22 mouse cellular contexts compared by ENCODE assay signal in genomic region chr3:133763721-133764120, GRCm38 (mm10).
DNase-seq lines count a peak whose midpoint lies in the region; ATAC-seq and TF ChIP-seq lines count a peak whose summit lies in the region.
"Had no signal": no experiment of that assay in that cellular context is flagged by ENCODE, and none has a peak within 500 bp of the region (broad histone marks: within the 10 kb centered on the region; RNA-seq: fewer than 3 reads in every experiment).

No protein-coding gene starts in this region.

- no peaks in the 10 kb centered on the region for H3K27me3 ChIP-seq in kidney, adult 2 months (replicated peaks; ENCODE audit: control insufficient read depth, insufficient read depth, low read length)
- H3K27me3 ChIP-seq in kidney, embryonic 15.5 days, result no peaks in the 10 kb centered on the region
- no peaks in the 10 kb centered on the region for H3K27me3 ChIP-seq in liver, adult 2 months (ENCODE audit: control insufficient read depth, insufficient read depth, low read length)
- H3K27me3 ChIP-seq in liver, embryonic 12.5 days (replicated peaks), result no peaks in the 10 kb centered on the region
- H3K27me3 ChIP-seq: embryonic facial prominence, embryonic 13.5 days; embryonic facial prominence, embryonic 15.5 days; forebrain, embryonic 12.5 days had no signal

- H3K36me3 ChIP-seq in kidney, adult 2 months (ENCODE audit: control insufficient read depth, insufficient read depth, low read length), result no peaks in the 10 kb centered on the region
- H3K36me3 ChIP-seq in kidney, embryonic 15.5 days, result no peaks in the 10 kb centered on the region
- H3K36me3 ChIP-seq in liver, adult 2 months (ENCODE audit: control insufficient read depth, insufficient read depth, low read length), result no peaks in the 10 kb centered on the region
- H3K36me3 ChIP-seq in liver, embryonic 12.5 days, result no peaks in the 10 kb centered on the region
- H3K36me3 ChIP-seq: embryonic facial prominence, embryonic 13.5 days; embryonic facial prominence, embryonic 15.5 days; forebrain, embryonic 10.5 days; forebrain, embryonic 12.5 days had no signal

- no peak overlapping the region for H3K4me3 ChIP-seq in kidney, adult 2 months (ENCODE audit: insufficient read depth, low read depth, low read length)
- no peak overlapping the region for H3K4me3 ChIP-seq in kidney, embryonic 15.5 days (replicated peaks)
- H3K4me3 ChIP-seq in liver, adult 2 months (ENCODE audit: insufficient read depth, low read depth, low read length), result no peak overlapping the region
- H3K4me3 ChIP-seq in liver, embryonic 12.5 days, result no peak overlapping the region
- H3K4me3 ChIP-seq: embryonic facial prominence, embryonic 13.5 days; embryonic facial prominence, embryonic 15.5 days; erythroblast, embryonic 14.5 days; forebrain, embryonic 10.5 days; forebrain, embryonic 12.5 days had no signal

- no peak for ATAC-seq in kidney, embryonic 15.5 days (replicated peaks; ENCODE audit: low FRiP score)
- ATAC-seq in liver, embryonic 12.5 days, result no peak
- ATAC-seq: forebrain, embryonic 14.5 days had no signal

- no peak overlapping the region for H3K9ac ChIP-seq in kidney, embryonic 15.5 days
- no peak overlapping the region for H3K9ac ChIP-seq in liver, adult 2 months (ENCODE audit: low read depth, low read length)
- no peak overlapping the region for H3K9ac ChIP-seq in liver, embryonic 12.5 days
- H3K9ac ChIP-seq: embryonic facial prominence, embryonic 13.5 days; embryonic facial prominence, embryonic 15.5 days; forebrain, embryonic 12.5 days had no signal

- no peak overlapping the region for H3K4me2 ChIP-seq in kidney, embryonic 15.5 days
- no peak overlapping the region for H3K4me2 ChIP-seq in liver, embryonic 12.5 days
- H3K4me2 ChIP-seq: embryonic facial prominence, embryonic 13.5 days; embryonic facial prominence, embryonic 15.5 days; forebrain, embryonic 12.5 days had no signal

- no peak for TF ChIP-seq CTCF in kidney, adult 2 months (conservative IDR thresholded peaks at IDR 0.05; ENCODE audit: insufficient read depth, insufficient read length, low read depth, low read length)
- TF ChIP-seq CTCF in liver, adult 2 months (IDR thresholded peaks at IDR 0.05; ENCODE audit: low read depth, low read length), result no peak

- H3K79me2 ChIP-seq in liver, adult 2 months (ENCODE audit: control insufficient read depth, insufficient read depth, low read length), result no peaks in the 10 kb centered on the region

- no peaks in the 10 kb centered on the region for H3K9me3 ChIP-seq in kidney, embryonic 15.5 days (replicated peaks)
- H3K9me3 ChIP-seq in liver, embryonic 12.5 days (replicated peaks), result no peaks in the 10 kb centered on the region
- H3K9me3 ChIP-seq: embryonic facial prominence, embryonic 13.5 days; embryonic facial prominence, embryonic 15.5 days; forebrain, embryonic 10.5 days; forebrain, embryonic 12.5 days had no signal

- H3K4me1 ChIP-seq in kidney, adult 2 months (ENCODE audit: control insufficient read depth, insufficient read depth, low read length), result peaks cover 8% of the 10 kb centered on the region; the same call in 1 of the 2 replicates
- H3K4me1 ChIP-seq in kidney, embryonic 15.5 days, result peaks cover under 1% of the 10 kb centered on the region; the same call in 1 of the 2 replicates
- peaks cover 10% of the 10 kb centered on the region for H3K4me1 ChIP-seq in liver, adult 2 months (ENCODE audit: control insufficient read depth, insufficient read depth, low read length)
- H3K4me1 ChIP-seq in liver, embryonic 12.5 days, result no peaks in the 10 kb centered on the region
- H3K4me1 ChIP-seq: forebrain, embryonic 12.5 days had no signal

- no peak for TF ChIP-seq POLR2A in kidney, adult 2 months (IDR thresholded peaks at IDR 0.05; ENCODE audit: low read depth, low read length)
- TF ChIP-seq POLR2A in liver, adult 2 months (IDR thresholded peaks at IDR 0.05; ENCODE audit: extremely low read depth, insufficient read depth, low read length), result no peak

- H3K27ac ChIP-seq in kidney, adult 2 months (ENCODE audit: insufficient read depth, low read depth, low read length), result no peak overlapping the region
- H3K27ac ChIP-seq in kidney, embryonic 15.5 days, result no peak overlapping the region
- H3K27ac ChIP-seq in liver, adult 2 months (replicated peaks; ENCODE audit: insufficient read depth, low read depth, low read length), result no peak overlapping the region
- H3K27ac ChIP-seq in liver, embryonic 12.5 days, result no peak overlapping the region
- H3K27ac ChIP-seq: embryonic facial prominence, embryonic 13.5 days; embryonic facial prominence, embryonic 15.5 days; forebrain, embryonic 10.5 days; forebrain, embryonic 12.5 days had no signal

- peak; percentile 87 for DNase-seq in kidney, adult 2 months
- DNase-seq in kidney, postnatal 10 days, result no peak
- DNase-seq in kidney, adult 9 months, result peak; percentile 87
- peak; percentile 96 for DNase-seq in liver, adult 2 months (ENCODE audit: extremely low read depth, low read depth, low spot score)
- DNase-seq: adrenal gland, adult 2 months; adrenal gland, postnatal 10 days; adrenal gland, postnatal 25 days; cerebellum, adult 11 months; cerebellum, adult 18-20 months; cerebellum, adult 8-10 months; cerebellum, adult 9-11 months; cerebellum, postnatal 14 days; cerebellum, postnatal 36 days; embryo, embryonic 11 days had no signal
